Mouse (Mus musculus): Measurements from ENCODE around the gene Fgfr2.

Fgfr2 gene

GRCm38 (mm10) chr7:133123244-133123998 lies at the start of gene Fgfr2:
Gene Fgfr2 (minus strand): TSS chr7:133123350.
- DNase-seq (ENCODE audit: low spot score) = peak; percentile 48

DNA sequence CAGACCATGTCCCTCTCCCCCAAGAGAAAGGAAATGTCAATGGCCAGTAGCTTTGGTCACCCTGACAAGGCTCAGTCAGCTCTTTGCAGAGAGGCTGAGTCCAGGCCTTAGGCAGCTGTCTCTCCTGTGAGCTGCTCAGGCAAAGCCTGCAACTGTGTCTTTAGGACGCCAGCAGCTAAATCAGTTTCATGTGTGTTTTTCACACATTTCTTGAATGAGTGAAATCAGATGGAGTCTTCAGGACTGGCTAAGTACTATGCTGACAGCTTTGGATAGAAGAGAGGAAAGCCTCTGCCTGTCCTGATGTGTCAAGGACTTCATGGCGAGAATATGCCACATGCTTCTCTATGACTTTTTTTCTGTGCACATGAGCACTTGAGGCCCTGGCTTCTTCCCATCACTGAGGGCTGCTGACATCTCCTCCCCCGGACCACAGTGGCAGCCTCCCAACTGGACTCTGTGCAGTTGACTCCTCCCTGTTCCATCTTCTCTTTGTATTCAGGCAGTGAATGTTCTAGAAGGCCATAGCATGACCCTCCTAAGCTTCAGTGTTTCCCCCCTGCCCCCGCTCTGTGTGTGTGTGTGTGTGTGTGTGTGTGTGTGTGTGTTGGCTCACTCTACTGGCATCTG lies 48.4 kb upstream of the Fgfr2 start:
- DNase-seq (ENCODE audit: low spot score) = no peak

DNA sequence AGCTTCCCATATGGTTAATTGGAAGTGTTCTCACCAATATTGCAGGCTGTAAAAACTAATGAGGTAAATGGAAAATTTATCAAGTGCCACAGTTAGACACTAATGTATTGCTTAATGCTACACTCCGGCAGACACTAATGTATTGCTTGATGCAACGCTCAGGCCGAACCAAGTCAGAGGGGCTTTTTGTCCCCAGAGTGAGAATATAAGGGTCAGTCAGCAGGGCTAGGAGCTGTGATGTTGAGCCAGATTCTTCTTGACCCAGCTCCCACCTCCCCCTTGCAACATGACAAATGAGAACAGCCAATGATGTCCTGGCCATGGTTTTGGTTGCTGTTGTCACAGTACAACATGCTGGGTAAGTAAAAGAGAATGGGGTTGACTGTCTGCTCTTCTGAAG lies 45.8 kb upstream of the Fgfr2 start:
- no peak for DNase-seq (ENCODE audit: low spot score)

DNA sequence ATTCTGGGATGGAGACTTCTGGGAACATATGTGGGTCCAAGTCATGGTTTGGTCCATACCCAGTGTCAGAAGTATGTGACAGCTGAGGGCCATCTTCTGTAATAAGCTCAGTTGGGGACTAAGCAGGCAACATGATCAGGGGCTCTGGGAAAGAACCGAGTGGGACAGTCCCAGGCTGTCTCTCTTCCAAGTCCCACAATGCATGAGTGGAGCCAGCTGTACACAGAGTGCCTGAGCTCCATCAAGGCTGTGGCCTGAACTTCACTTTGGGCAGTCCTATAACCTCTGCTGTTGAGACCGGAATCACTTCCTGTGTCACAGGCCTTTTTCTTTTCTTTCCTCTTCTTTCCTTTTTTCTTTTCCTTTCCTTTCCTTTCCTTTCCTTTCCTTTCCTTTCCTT lies 44.8 kb upstream of the Fgfr2 start:
- no peak for DNase-seq (ENCODE audit: low spot score)

- DNase-seq (ENCODE audit: low spot score) = no peak
These were observed 41.6 kb upstream of the Fgfr2 start for GRCm38 (mm10) chr7:133164770-133165169.

DNA sequence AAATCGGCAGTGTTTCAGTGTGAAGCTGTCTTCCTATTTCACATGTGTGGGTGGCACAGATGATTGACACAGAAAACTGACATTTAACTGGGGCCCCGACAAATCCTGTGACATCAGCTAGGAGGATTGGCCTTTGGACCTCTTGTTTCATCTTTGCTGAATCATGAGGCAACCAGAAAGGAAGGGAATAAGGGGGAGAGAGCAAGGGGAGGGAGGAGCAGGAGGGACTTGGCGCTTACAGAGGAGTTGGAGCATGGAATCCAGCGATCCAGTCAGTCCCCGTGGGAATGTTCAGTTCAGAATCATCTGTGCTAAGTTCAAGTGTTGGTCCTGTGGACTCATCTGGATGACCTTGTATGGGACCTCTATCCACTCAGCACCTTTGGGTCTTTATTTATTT lies 39.9 kb upstream of the Fgfr2 start:
- no peak for DNase-seq (ENCODE audit: low spot score)

DNA sequence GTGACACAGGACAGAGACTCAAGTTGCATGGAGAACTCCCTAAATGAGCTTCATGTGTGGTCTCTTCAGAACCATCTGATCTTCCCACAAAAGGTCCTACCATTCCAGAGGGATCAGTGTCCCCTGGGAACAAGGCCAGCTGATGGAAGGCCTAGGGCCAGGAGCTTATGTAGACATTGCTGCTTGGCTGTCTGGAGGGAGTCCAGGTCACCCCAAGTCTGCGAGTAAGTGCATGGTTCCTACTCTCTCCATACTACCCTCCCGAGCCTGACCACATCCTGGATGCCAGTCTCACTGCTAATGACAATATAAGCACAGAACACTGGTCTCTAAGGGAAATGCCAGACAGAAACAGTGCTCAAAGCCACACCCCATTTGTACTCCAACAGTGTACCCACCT lies 39.0 kb upstream of the Fgfr2 start:
- no peak for DNase-seq (ENCODE audit: low spot score)

DNA sequence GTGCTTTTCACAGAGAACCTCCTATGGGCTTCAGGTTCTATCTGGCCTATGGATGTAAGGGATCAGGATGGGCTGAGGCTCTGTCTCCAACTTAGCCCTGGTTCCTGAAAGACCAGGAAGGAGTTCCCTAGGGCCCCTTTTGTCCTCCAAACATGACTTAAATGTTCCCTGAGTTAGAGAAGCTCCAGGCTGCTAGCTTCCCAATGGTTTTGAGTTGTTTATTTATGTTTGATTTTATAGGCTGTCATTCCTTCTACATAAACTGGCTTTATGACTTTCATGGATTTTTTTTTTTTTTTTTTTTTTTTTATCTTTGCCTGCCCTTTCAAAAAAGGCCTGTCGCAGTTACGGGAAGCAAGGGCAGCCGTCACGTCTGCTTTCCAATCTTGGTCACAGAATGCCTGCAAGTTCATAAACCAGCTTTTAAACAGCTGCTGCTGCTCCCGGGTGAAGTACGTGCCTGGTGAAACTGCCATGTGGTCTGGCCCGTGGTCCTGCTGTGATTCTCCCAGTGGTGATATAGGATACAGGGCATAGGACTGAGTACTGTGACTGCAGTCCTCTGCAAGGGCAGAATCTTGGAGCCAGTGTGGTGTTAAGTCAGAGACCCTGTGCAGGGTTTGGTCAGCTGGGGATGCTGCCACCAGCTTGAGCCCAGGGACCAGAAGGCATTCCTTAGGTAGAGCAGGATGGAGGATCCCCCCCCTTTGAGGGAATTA lies 38.4 kb upstream of the Fgfr2 start:
- DNase-seq (ENCODE audit: low spot score) = no peak

- DNase-seq (ENCODE audit: low spot score) = no peak
These were observed 36.4 kb upstream of the Fgfr2 start for GRCm38 (mm10) chr7:133159519-133159918.

DNA sequence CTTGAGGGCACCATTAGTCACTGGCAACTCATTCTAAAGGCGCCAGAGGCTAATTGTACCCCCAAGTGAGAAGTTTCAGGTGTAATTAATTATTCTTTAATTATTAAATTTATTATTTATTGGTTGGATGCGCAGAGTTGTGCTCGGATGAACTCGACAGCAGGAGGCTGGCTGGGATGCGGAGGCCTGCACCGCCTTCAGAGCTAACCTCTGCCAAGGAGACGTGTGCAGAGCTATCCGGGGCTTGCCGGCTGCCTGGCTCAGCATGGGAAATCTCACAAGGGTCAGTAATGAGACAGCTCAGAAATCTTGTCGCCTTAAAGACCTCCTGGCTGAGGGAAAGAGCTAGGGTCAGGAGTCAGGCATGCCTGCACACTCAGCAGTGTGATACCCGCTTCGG lies 32.5 kb upstream of the Fgfr2 start:
- no peak for DNase-seq (ENCODE audit: low spot score)

DNA sequence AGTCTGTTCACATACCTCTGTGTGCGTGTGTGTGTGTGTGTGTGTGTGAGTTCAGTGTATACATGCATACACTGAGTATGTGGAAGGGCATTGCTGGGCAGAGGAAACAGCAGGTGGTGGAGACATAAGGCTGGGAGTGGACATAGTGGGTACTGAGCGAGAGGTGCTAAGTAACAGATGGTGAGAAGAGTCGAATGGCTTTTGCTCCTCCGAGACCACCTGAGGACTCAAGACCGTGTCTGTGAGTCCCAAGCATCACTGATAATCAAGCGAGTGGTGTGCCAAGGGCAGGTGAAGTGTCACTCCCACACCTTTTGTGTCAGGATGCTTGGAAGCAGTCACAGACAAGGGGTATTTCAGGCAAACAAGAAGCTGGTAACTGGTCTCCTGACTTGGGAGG lies 31.7 kb upstream of the Fgfr2 start:
- DNase-seq (ENCODE audit: low spot score) = no peak

- no peak for DNase-seq (ENCODE audit: low spot score)
These were observed 16.7 kb upstream of the Fgfr2 start for GRCm38 (mm10) chr7:133139689-133140336.

GRCm38 (mm10) chr7:133133552-133133951 lies 10.4 kb upstream of the Fgfr2 start:
- no peak for DNase-seq (ENCODE audit: low spot score)

GRCm38 (mm10) chr7:133132702-133133101 lies 9.6 kb upstream of the Fgfr2 start:
- no peak for DNase-seq (ENCODE audit: low spot score)

- DNase-seq (ENCODE audit: low spot score) = no peak
These were observed 1.7 kb upstream of the Fgfr2 start for GRCm38 (mm10) chr7:133124701-133125485.

- peak; percentile 82 for DNase-seq (ENCODE audit: low spot score)
These were observed 1.0 kb upstream of the Fgfr2 start, which contains the start of gene Ctbp2 for GRCm38 (mm10) chr7:133123999-133124700. Gene Ctbp2 (minus strand): TSS chr7:133124354.

DNA sequence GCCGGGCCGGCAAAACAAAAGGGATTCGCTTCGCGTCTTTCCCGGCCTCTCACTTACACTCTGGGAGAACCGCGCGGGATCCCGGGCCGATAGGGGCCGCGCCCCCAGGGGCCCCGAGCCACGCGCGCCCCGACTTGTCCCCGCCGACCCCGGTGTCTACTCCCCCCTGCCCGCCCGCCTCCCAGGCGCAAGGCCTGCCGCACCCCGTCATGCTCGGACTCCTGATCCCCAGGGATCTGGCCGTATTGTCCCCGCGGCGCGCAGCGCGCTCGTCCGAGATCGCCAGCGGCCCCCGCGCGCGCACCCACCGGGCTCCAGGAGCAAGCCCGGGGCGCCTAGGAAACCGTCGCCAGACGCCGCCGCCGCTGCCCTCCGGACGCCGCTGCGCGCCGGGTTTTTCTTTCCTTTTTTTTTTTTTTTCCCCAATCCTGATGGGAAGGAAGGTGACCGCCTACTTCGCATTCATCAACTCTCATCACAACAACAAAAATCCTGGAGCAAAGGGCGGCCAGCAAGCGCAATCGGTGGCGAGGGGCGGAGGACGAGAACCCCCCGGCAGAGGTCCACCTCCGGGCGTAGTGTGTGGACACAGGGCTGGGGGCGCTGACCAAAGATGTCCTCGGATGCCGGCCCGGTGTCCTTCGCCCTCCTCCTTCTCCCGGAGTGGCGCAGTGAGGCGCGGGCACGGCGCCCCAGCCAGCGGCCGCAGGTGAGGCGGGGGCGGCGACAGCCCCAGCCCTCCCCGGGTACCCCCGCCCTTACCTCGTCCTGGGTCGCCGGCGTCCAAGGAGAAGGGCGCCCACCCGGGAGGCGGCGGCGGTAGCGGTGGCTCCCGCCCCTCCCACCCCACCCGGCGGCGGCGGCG lies 539 bp downstream of the Fgfr2 start:
- DNase-seq (ENCODE audit: low spot score) = peak; percentile 57

GRCm38 (mm10) chr7:133121661-133122378 lies 1.3 kb downstream of the Fgfr2 start:
- peak; percentile 50 for DNase-seq (ENCODE audit: low spot score)

GRCm38 (mm10) chr7:133121080-133121607 lies 2.0 kb downstream of the Fgfr2 start:
- no peak for DNase-seq (ENCODE audit: low spot score)
